Mouse (Mus musculus) forebrain, embryonic 14.5 days (tissue): ENCODE measurements at regions not wholly inside any gene's neighbourhood (a gene's known extent, or its start where the extent isn't known, plus 50 kb on each side); places are given as distances from the start of the nearest gene placed in this dataset.

Experiments used
- ATAC-seq: fragments of 200-750 bp; cut with Nextera tagmentation; 2 replicates; pipeline ENCODE4 v1.8.0; 2017; ENCODE audit warnings: mild to moderate bottlenecking, moderate library complexity
- DNase-seq: peaks from one replicate; pipeline ENCODE4 v3.0.0-alpha.2; 2015; ENCODE audit warnings: low spot score
- H3K27ac ChIP-seq: fragments of 300-500 bp; sonication (generic); 2 replicates; pipeline ENCODE4 v1.5.1; 2014; ENCODE audit warnings: low read depth, mild to moderate bottlenecking, control low read depth, low read length, moderate library complexity
- H3K27me3 ChIP-seq: fragments of 300-500 bp; sonication (generic); replicated peaks from 2 replicates; pipeline ENCODE4 v1.6.1; 2014; ENCODE audit warnings: low read length, control low read depth, mixed read lengths; ENCODE audit not compliant: control insufficient read depth, insufficient read depth
- H3K36me3 ChIP-seq: fragments of 300-500 bp; sonication (generic); 2 replicates; pipeline ENCODE4 v1.6.1; 2014; ENCODE audit warnings: low read length, control low read depth; ENCODE audit not compliant: control insufficient read depth, insufficient read depth
- H3K4me1 ChIP-seq: fragments of 300-500 bp; sonication (generic); 2 replicates; pipeline ENCODE4 v1.6.1; 2014; ENCODE audit warnings: antibody characterized with exemption, low read length, control low read depth; ENCODE audit not compliant: control insufficient read depth, insufficient read depth
- H3K4me2 ChIP-seq: fragments of 300-500 bp; sonication (generic); 2 replicates; pipeline ENCODE4 v1.6.1; 2014; ENCODE audit warnings: mild to moderate bottlenecking, control low read depth, low read length
- H3K4me3 ChIP-seq: fragments of 300-500 bp; sonication (generic); 2 replicates; pipeline ENCODE4 v1.5.1; 2014; ENCODE audit warnings: low read depth, low read length, control low read depth
- H3K9ac ChIP-seq: fragments of 300-500 bp; sonication (generic); 2 replicates; pipeline ENCODE4 v1.6.1; 2014; ENCODE audit warnings: mild to moderate bottlenecking, low read length, control low read depth, moderate library complexity
- H3K9me3 ChIP-seq: fragments of 300-500 bp; sonication (generic); replicated peaks from 2 replicates; pipeline ENCODE4 v1.6.1; 2016; ENCODE audit warnings: low read length, control low read depth, mixed read lengths; ENCODE audit not compliant: control insufficient read depth
- WGBS: fragments of 180-500 bp; shearing (Covaris S2); extraction: QIAGEN DNeasy Blood & Tissue Kit; methylation state at CpG from one replicate; pipeline ENCODE4 v1.1.7; 2014; 5-methylcytosine and 5-hydroxymethylcytosine counted together

GRCm38 (mm10) chr12:107328986-107329385, 159.4 kb upstream of the 3110018I06Rik start:
- Histone ChIP-seq H3K4me2 (no peak overlapping the region), H3K27me3 (no peaks in the 10 kb centered on the region), H3K9me3 (no peaks in the 10 kb centered on the region), H3K4me1 (no peaks in the 10 kb centered on the region), H3K4me3 (no peak overlapping the region), H3K27ac (no peak overlapping the region), H3K9ac (no peak overlapping the region), H3K36me3 (no peaks in the 10 kb centered on the region)
- 60% methylated on average over 9 of the region's 9 CpGs for WGBS
- DNase-seq (peak; percentile 2), ATAC-seq (no peak)

- H3K4me2 ChIP-seq = no peak overlapping the region
- no peak overlapping the region for H3K4me3 ChIP-seq
- H3K9me3 ChIP-seq = no peaks in the 10 kb centered on the region
- H3K4me1 ChIP-seq = no peaks in the 10 kb centered on the region
- no peak overlapping the region for H3K9ac ChIP-seq
- no peaks in the 10 kb centered on the region for H3K27me3 ChIP-seq
- no peak overlapping the region for H3K27ac ChIP-seq
- DNase-seq = no peak
- WGBS = 71% methylated on average over 8 of the region's 8 CpGs
- no peaks in the 10 kb centered on the region for H3K36me3 ChIP-seq
- no peak for ATAC-seq
These were observed 154.1 kb upstream of the 3110018I06Rik start for GRCm38 (mm10) chr12:107334366-107334765.

GRCm38 (mm10) chr12:107335106-107335505, 153.3 kb upstream of the 3110018I06Rik start:
- DNase-seq = peak; percentile 77
- no peaks in the 10 kb centered on the region for H3K36me3 ChIP-seq
- ATAC-seq = peak; percentile 72
- H3K9ac ChIP-seq = no peak overlapping the region
- 39% methylated on average over 12 of the region's 12 CpGs for WGBS
- H3K27ac ChIP-seq = no peak overlapping the region
- H3K4me3 ChIP-seq = no peak overlapping the region
- H3K27me3 ChIP-seq = no peaks in the 10 kb centered on the region
- H3K4me1 ChIP-seq = no peaks in the 10 kb centered on the region
- no peaks in the 10 kb centered on the region for H3K9me3 ChIP-seq
- no peak overlapping the region for H3K4me2 ChIP-seq

- Histone ChIP-seq H3K4me3 (no peak overlapping the region), H3K4me2 (no peak overlapping the region), H3K36me3 (no peaks in the 10 kb centered on the region), H3K4me1 (no peaks in the 10 kb centered on the region), H3K27me3 (no peaks in the 10 kb centered on the region), H3K9me3 (no peaks in the 10 kb centered on the region), H3K9ac (no peak overlapping the region), H3K27ac (no peak overlapping the region)
- WGBS = 78% methylated on average over 10 of the region's 10 CpGs
- DNase-seq = no peak
- ATAC-seq = no peak
These were observed 149.7 kb upstream of the 3110018I06Rik start for GRCm38 (mm10) chr12:107338758-107339157.

- no peak overlapping the region for H3K27ac ChIP-seq
- no peak overlapping the region for H3K9ac ChIP-seq
- H3K4me2 ChIP-seq = no peak overlapping the region
- peak; percentile 78 for DNase-seq
- no peaks in the 10 kb centered on the region for H3K9me3 ChIP-seq
- ATAC-seq = peak; percentile 65
- no peak overlapping the region for H3K4me3 ChIP-seq
- no peaks in the 10 kb centered on the region for H3K36me3 ChIP-seq
- peaks cover 7% of the 10 kb centered on the region; the same call in 1 of the 2 replicates for H3K4me1 ChIP-seq
- 5% methylated on average over 6 of the region's 6 CpGs for WGBS
- H3K27me3 ChIP-seq = no peaks in the 10 kb centered on the region
These were observed 132.2 kb upstream of the 3110018I06Rik start for GRCm38 (mm10) chr12:107356211-107356610.

- no peak overlapping the region for H3K4me3 ChIP-seq
- no peak overlapping the region for H3K27ac ChIP-seq
- H3K4me2 ChIP-seq = no peak overlapping the region
- WGBS = 85% methylated on average over 7 of the region's 7 CpGs
- no peaks in the 10 kb centered on the region for H3K36me3 ChIP-seq
- DNase-seq = no peak
- no peaks in the 10 kb centered on the region for H3K27me3 ChIP-seq
- no peak overlapping the region for H3K9ac ChIP-seq
- H3K4me1 ChIP-seq = peaks cover 7% of the 10 kb centered on the region; the same call in 1 of the 2 replicates
- H3K9me3 ChIP-seq = no peaks in the 10 kb centered on the region
- ATAC-seq = no peak
These were observed 131.5 kb upstream of the 3110018I06Rik start for GRCm38 (mm10) chr12:107356974-107357373.

- ATAC-seq = no peak
- 62% methylated on average over 12 of the region's 12 CpGs for WGBS
These were observed 127.9 kb upstream of the 3110018I06Rik start for GRCm38 (mm10) chr12:107360511-107360910.

GRCm38 (mm10) chr12:107361606-107362005, 126.8 kb upstream of the 3110018I06Rik start:
- no peak overlapping the region for H3K9ac ChIP-seq
- H3K4me1 ChIP-seq = no peaks in the 10 kb centered on the region
- H3K4me2 ChIP-seq = no peak overlapping the region
- DNase-seq (no peak), ATAC-seq (no peak)
- H3K36me3 ChIP-seq = no peaks in the 10 kb centered on the region
- no peak overlapping the region for H3K4me3 ChIP-seq
- H3K27ac ChIP-seq = no peak overlapping the region
- H3K27me3 ChIP-seq = no peaks in the 10 kb centered on the region
- no peaks in the 10 kb centered on the region for H3K9me3 ChIP-seq
- 94% methylated on average over 7 of the region's 7 CpGs for WGBS

More at GRCm38 (mm10) chr12:107360511-107360910, 127.9 kb upstream of the 3110018I06Rik start:
- Histone ChIP-seq H3K36me3 (no peaks in the 10 kb centered on the region), H3K27me3 (no peaks in the 10 kb centered on the region), H3K4me1 (peaks cover 7% of the 10 kb centered on the region; the same call in 1 of the 2 replicates), H3K4me2 (no peak overlapping the region), H3K9ac (no peak overlapping the region), H3K9me3 (no peaks in the 10 kb centered on the region), H3K27ac (no peak overlapping the region; the same call in 1 of the 2 replicates), H3K4me3 (no peak overlapping the region)
- peak; percentile 70 for DNase-seq

- Histone ChIP-seq H3K36me3 (no peaks in the 10 kb centered on the region), H3K4me1 (no peaks in the 10 kb centered on the region), H3K4me2 (no peak overlapping the region), H3K9ac (no peak overlapping the region), H3K27me3 (no peaks in the 10 kb centered on the region), H3K27ac (no peak overlapping the region), H3K4me3 (no peak overlapping the region), H3K9me3 (no peaks in the 10 kb centered on the region)
- ATAC-seq (no peak), DNase-seq (no peak)
- WGBS = 89% methylated on average over 10 of the region's 10 CpGs
These were observed 126.3 kb upstream of the 3110018I06Rik start for GRCm38 (mm10) chr12:107362120-107362519.
